Mouse (Mus musculus) intestine, postnatal 0 days (tissue): ENCODE measurements at regions not wholly inside any gene's neighbourhood (a gene's known extent, or its start where the extent isn't known, plus 50 kb on each side); places are given as distances from the start of the nearest gene placed in this dataset.

Experiments used
- ATAC-seq: fragments of 200-750 bp; cut with Nextera tagmentation; 2 replicates; pipeline ENCODE4 v1.8.0; 2017; ENCODE audit warnings: mild to moderate bottlenecking, moderate TSS enrichment, moderate library complexity
- H3K27ac ChIP-seq: fragments of 300-500 bp; sonication (generic); 2 replicates; pipeline ENCODE4 v1.5.1; 2014; ENCODE audit warnings: mild to moderate bottlenecking, low read depth, low read length, moderate library complexity
- H3K27me3 ChIP-seq: fragments of 300-500 bp; sonication (generic); replicated peaks from 2 replicates; pipeline ENCODE4 v1.6.1; 2014; ENCODE audit warnings: low read length, mixed read lengths; ENCODE audit not compliant: control insufficient read depth, insufficient read depth
- H3K36me3 ChIP-seq: fragments of 300-500 bp; sonication (generic); 2 replicates; pipeline ENCODE4 v1.6.1; 2014; ENCODE audit warnings: mild to moderate bottlenecking, moderate library complexity; ENCODE audit not compliant: control insufficient read depth, insufficient read depth
- H3K4me1 ChIP-seq: fragments of 300-500 bp; sonication (generic); replicated peaks from 2 replicates; pipeline ENCODE4 v1.6.1; 2014; ENCODE audit warnings: antibody characterized with exemption, low read length, mixed read lengths; ENCODE audit not compliant: control insufficient read depth, insufficient read depth
- H3K4me2 ChIP-seq: fragments of 300-500 bp; sonication (generic); replicated peaks from 2 replicates; pipeline ENCODE4 v1.6.1; 2014; ENCODE audit warnings: low read depth, mild to moderate bottlenecking, moderate library complexity
- H3K4me3 ChIP-seq: fragments of 300-500 bp; sonication (generic); 2 replicates; pipeline ENCODE4 v1.5.1; 2014; ENCODE audit warnings: low read depth, low read length
- H3K9ac ChIP-seq: fragments of 300-500 bp; sonication (generic); 2 replicates; pipeline ENCODE4 v1.6.1; 2014; ENCODE audit warnings: mild to moderate bottlenecking, low read depth, low read length
- H3K9me3 ChIP-seq: fragments of 300-500 bp; sonication (generic); 2 replicates; pipeline ENCODE4 v1.6.1; 2016; ENCODE audit warnings: mixed run types; ENCODE audit not compliant: control insufficient read depth
- CTCF ChIP-seq: sonication (generic); IDR thresholded peaks from 2 replicates; pipeline ENCODE4 v1.5.1; 2016; ENCODE audit warnings: low read depth, mild to moderate bottlenecking, control low read depth, antibody characterized with exemption, moderate library complexity
- WGBS: fragments of 180-500 bp; shearing (Covaris S2); extraction: QIAGEN DNeasy Blood & Tissue Kit; methylation state at CpG from one replicate; pipeline ENCODE4 v1.1.7; 2014; 5-methylcytosine and 5-hydroxymethylcytosine counted together

- H3K27me3 ChIP-seq: no peaks in the 10 kb centered on the region
- no peak overlapping the region for H3K4me2 ChIP-seq
- ATAC-seq: no peak
- H3K4me3 ChIP-seq: no peak overlapping the region
- TF ChIP-seq CTCF: no peak
- no peak overlapping the region for H3K27ac ChIP-seq
- H3K4me1 ChIP-seq: no peaks in the 10 kb centered on the region
- H3K9me3 ChIP-seq: no peaks in the 10 kb centered on the region
- no peaks in the 10 kb centered on the region for H3K36me3 ChIP-seq
- 89% methylated on average over 10 of the region's 10 CpGs for WGBS
- H3K9ac ChIP-seq: no peak overlapping the region
Measured at GRCm38 (mm10) chr4:12263197-12263596, 91.4 kb upstream of the Fam92a start.

GRCm38 (mm10) chr4:12247994-12248393, 76.2 kb upstream of the Fam92a start:
- TF ChIP-seq CTCF: no peak
- no peaks in the 10 kb centered on the region for H3K4me1 ChIP-seq
- H3K4me2 ChIP-seq: no peak overlapping the region
- H3K9ac ChIP-seq: no peak overlapping the region
- H3K27ac ChIP-seq: no peak overlapping the region
- no peaks in the 10 kb centered on the region for H3K27me3 ChIP-seq
- H3K36me3 ChIP-seq: no peaks in the 10 kb centered on the region
- no peak for ATAC-seq
- no peak overlapping the region for H3K4me3 ChIP-seq
- no peaks in the 10 kb centered on the region for H3K9me3 ChIP-seq

- Histone ChIP-seq H3K4me3 (no peak overlapping the region), H3K27ac (no peak overlapping the region), H3K4me2 (no peak overlapping the region), H3K9ac (no peak overlapping the region), H3K36me3 (no peaks in the 10 kb centered on the region), H3K4me1 (no peaks in the 10 kb centered on the region), H3K27me3 (0 out of 2 replicates have a peak, but pooled peaks cover 2% of the 10 kb centered on the region), H3K9me3 (no peaks in the 10 kb centered on the region)
- TF ChIP-seq CTCF: 0 out of 2 replicates have a peak, but pooled peaks have one; percentile 14
- WGBS: 77% methylated on average over 4 of the region's 4 CpGs
- ATAC-seq: no peak
Measured at GRCm38 (mm10) chr4:12246595-12246994, 74.8 kb upstream of the Fam92a start.

GRCm38 (mm10) chr4:12240941-12241571, 69.2 kb upstream of the Fam92a start:
- no peak for ATAC-seq
- peak; percentile 92 for TF ChIP-seq CTCF
- Histone ChIP-seq H3K27ac (no peak overlapping the region), H3K36me3 (no peaks in the 10 kb centered on the region), H3K9ac (no peak overlapping the region), H3K4me2 (peak overlapping the region; percentile 47), H3K9me3 (no peaks in the 10 kb centered on the region), H3K4me3 (no peak overlapping the region), H3K4me1 (no peaks in the 10 kb centered on the region), H3K27me3 (0 out of 2 replicates have a peak, but pooled peaks cover 4% of the 10 kb centered on the region)
- WGBS: 4% methylated on average over 12 of the region's 12 CpGs

- H3K27me3 ChIP-seq: no peaks in the 10 kb centered on the region
- no peak overlapping the region for H3K9ac ChIP-seq
- ATAC-seq: no peak
- 79% methylated on average over 1 of the region's 1 CpGs for WGBS
- H3K9me3 ChIP-seq: no peaks in the 10 kb centered on the region
- H3K4me2 ChIP-seq: no peak overlapping the region
- no peaks in the 10 kb centered on the region for H3K4me1 ChIP-seq
- H3K36me3 ChIP-seq: no peaks in the 10 kb centered on the region
- H3K27ac ChIP-seq: no peak overlapping the region
- TF ChIP-seq CTCF: peak; percentile 34
- H3K4me3 ChIP-seq: no peak overlapping the region
Measured at GRCm38 (mm10) chr4:12230731-12231130, 58.9 kb upstream of the Fam92a start.
